Mouse (Mus musculus) spleen, adult 12 weeks (tissue): ENCODE data around the gene Asb5.
"Not testable (repeated sequence)": the region's sequence is repeated elsewhere in the genome, so short reads cannot be mapped to it uniquely, and the experiment has no call there.

ENCODE experiments used
- DNase-seq: peaks from one replicate; pipeline ENCODE4 v3.0.0; 2022; ENCODE audit warnings: low spot score

Gene Asb5

GRCm38 (mm10) chr8:54541331-54541730 lies 12.0 kb downstream of the Asb5 start:
- no peak for DNase-seq

DNA sequence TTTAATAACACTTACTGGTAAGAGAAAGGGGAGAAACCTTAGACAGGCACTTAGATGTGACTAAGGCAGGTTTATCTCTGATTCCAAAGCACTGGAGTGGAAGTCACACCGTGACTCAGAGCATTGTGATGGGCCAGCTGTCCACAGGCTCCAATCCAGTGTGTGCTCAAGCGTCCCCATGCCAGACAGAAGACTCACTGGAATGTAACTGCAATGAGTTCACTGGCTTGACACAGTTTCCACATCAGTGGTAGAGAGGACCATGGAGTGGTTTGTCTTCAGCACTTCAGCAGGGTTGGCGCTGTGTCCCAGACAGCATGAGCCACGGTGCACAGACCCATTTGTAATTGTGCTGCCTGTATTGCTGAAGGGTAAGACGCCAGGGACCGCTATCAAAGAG lies 19.0 kb downstream of the Asb5 start:
- DNase-seq = no peak

DNA sequence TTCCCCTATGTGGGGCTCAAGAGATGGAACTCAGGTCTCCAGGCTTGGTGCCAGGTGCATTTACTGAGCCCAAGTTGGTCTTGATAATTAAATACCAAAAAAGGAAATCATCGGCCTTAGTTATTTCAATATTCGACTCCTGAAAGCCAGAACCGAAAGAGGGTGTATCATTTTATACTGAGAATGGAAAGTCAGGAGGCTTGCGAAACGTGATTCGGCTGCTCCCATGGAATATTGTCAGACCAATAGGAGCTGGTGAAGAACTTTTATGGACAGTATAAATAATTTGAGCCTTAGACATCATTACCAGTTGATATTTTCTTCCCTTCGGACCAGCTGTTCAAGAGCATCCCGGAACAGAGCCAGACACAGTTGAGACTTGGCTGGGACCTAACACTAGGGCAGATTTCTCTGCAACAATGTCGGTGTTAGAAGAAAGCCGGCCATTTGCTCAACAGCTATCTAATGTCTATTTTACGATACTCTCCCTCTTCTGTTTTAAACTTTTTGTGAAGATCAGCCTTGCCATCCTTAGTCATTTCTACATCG lies 20.7 kb downstream of the Asb5 start:
- no peak for DNase-seq

GRCm38 (mm10) chr8:54554921-54555320 lies 25.5 kb downstream of the Asb5 start:
- no peak for DNase-seq

GRCm38 (mm10) chr8:54562137-54562536 lies 32.8 kb downstream of the Asb5 start:
- DNase-seq = no peak

- DNase-seq = no peak
Measured at GRCm38 (mm10) chr8:54565181-54565580, 35.8 kb downstream of the Asb5 start.

DNA sequence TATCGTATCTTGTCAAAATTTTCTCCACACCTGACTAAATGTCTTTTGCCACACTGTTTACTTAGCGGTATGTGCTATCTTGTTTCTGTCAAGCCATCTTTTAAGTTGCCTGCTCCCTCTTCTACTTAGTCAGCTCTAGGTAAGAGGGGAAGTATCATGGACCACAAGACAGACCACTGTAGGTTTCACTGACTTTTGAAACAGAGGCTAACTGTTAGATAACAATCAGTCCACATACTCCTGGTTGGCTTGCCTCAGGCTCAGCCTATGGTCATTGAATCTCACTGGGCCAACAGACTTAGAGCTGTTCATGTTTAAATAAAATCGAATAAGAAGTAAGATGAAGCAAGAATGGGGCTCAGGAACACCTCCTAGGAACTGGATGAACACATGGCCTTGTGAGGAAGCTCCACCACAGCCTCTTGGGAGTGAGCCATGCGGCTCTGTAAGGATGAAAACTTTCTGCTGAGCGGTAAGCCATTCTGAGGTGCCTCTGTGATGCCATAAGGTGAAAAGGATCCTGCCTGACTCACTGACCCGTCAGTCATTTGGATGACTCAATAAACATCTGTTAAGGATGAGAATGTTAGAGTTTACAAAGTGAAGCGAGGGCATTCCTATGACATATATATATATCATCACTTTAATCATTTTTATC lies 36.4 kb downstream of the Asb5 start:
- DNase-seq = no peak

DNA sequence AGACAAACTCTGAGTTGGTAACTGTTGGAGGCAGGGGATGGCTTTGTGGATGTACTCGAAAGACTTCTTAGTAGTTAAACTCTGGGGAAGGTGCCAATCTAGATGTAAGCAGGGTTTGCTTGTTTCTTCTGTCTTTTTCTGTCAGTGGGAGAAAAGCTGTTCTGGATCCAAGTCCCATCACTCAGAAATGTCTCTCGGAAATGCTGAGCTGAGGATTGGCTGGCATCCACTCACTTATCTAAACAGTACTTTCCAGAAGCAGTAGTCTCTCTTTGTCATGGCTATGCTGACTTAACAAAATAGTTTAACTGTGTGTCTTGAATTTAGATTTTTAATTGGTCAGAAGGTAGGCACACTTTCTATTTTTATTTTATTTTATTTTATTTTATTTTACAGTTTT lies 37.8 kb downstream of the Asb5 start:
- DNase-seq = no peak

DNA sequence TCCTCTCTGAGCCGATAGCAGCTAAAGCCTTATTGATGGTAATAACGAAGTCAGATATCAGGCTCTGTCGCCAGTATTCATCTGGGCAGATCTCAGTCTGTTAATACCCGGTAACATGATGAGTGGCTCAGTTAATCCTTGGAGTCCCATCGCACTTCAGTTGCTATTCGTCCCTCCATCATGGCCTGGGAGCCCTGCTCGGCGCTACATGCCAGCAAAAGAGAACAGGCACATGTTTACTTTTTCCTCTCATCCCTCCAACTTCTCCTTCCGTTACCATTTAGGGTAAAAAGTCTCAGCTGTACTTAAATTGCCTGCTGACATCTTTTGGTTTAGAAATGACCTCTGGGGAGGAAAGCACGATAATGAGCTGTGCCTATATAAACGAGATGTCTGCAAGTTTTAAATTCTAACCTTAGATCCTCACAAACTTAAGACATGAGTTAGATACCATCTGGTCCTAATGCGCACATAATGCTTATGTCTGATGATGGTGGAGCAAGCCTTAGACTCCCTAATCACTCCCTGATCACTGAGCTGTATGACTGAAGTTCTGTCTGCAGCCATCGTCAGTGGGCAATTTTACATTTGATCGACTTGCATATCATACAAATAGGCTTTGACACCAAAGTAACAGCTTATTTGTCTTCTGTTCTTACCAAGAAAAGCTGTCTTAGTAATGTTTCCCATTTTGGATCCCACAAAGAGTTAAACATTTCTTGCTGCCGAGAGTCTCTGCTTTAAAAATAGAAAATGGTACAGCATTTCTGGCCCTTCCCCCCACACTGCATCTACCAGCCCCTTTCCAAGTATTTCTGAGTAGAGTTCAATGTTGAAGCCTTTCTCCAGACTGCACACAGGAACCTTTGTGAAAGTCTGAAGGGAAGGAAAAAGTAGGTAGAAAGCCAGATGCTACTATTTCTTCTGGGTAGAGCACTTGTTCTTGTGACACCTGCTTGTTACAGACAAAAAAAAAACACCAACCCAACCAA lies 41.5 kb downstream of the Asb5 start:
- no peak for DNase-seq

DNA sequence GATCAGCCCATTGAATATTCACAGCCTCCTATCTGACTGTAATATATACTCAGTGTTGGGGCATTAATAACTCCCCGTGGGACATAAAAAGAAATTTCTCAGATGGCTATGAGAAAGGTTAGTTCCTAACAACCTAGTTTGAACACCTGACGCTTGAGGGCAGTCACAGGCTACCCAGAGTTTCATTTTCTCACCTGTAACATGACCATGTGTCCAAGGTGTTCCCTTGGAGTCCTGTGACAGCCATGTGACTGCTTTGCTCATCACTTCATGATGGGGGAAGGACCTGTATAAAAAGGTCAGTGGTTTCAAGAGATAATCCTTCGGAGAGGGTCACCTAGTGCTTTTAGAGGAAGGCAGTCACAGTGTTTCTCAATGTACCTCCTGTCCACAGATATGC lies 52.1 kb downstream of the Asb5 start:
- DNase-seq = no peak

- DNase-seq = no peak
Measured at GRCm38 (mm10) chr8:54582886-54583285, 53.5 kb downstream of the Asb5 start.

GRCm38 (mm10) chr8:54594634-54595033 lies 65.3 kb downstream of the Asb5 start:
- no peak for DNase-seq

DNA sequence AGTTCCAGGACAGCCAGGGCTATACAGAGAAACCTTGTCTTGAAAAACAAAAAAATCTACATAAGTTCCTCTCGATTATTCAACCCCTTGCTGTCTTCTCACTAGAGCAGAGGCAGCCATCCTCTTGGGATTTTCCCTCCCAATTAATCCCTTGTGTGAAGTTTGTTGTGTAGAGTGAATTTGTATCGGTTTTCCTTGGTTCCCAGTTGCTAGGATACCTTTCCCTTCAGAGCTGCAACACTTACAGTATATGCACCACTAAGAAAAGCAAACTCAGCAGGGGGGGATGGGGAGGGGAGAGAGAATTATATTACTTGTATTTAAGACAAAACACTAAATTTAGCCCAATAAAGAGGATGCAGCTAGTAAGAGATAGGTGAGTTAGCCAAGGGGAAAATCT lies 66.7 kb downstream of the Asb5 start:
- no peak for DNase-seq

- DNase-seq = no peak
Measured at GRCm38 (mm10) chr8:54596940-54597339, 67.6 kb downstream of the Asb5 start.

- no peak for DNase-seq
Measured at GRCm38 (mm10) chr8:54597386-54597785, 68.0 kb downstream of the Asb5 start.

GRCm38 (mm10) chr8:54600671-54601251 lies 71.4 kb downstream of the Asb5 start, which contains the start of gene Spata4:
Spata4 (plus strand) TSS chr8:54600781.
- DNase-seq = no peak

DNA sequence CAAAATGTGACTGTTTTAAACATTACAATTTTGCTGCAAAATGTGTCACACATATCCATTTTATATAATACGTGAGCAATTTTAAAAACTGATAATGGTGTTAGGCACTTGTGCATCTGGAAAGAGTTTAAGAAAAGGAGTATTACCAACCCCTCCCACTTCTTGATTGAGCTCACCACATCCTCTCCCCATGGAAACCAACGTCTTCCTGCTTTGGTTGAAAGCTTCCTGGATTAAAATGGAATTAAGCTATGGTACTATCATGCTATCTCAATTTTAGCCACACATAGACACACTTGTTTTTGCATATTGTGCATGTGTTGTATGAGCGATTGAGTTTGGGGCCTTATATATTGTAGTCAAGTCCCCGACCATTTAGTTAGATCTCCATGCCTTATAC lies 74.1 kb downstream of the Asb5 start:
- no peak for DNase-seq

DNA sequence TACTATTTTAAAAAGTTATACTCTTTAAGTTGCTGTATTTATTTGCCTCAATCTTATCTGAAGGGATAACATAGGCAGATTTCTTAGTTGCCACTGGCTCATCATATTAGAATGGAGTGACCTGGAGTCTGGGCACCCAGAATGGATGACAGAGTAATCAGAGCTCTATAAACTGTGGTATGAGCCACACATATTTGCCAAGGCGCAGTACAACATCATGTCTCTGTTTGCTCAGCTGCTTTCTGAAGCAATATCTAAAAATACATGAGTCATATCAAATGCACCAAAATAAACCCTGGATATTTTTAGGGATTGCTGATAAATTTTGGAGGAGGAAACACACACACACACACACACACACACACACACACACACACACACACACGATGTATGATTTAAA lies 80.0 kb downstream of the Asb5 start:
- no peak for DNase-seq

GRCm38 (mm10) chr8:54610238-54610637 lies 80.9 kb downstream of the Asb5 start:
- DNase-seq = no peak

DNA sequence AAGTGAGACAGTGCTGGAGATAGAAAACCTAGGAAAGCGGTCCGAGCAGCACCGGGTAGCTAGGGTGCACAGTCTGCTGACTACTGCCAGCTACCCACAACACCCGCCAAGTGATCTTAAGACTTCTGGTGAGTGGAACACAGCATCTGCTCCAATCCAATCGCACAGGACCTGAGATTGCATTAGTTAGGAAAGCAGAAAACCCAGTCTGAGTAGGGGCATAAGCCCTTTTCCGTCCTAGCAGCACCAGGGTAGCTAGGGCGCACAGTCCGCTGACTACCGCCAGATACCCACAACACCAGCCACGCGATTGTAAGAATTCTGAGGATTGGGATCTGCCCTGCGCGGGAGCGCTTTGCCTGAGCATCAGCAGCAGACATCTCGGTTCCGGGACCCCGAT lies 87.3 kb downstream of the Asb5 start:
- DNase-seq = not testable (repeated sequence)
